Mouse (Mus musculus): ENCODE data around the gene Grm4.

The Grm4 gene

DNA sequence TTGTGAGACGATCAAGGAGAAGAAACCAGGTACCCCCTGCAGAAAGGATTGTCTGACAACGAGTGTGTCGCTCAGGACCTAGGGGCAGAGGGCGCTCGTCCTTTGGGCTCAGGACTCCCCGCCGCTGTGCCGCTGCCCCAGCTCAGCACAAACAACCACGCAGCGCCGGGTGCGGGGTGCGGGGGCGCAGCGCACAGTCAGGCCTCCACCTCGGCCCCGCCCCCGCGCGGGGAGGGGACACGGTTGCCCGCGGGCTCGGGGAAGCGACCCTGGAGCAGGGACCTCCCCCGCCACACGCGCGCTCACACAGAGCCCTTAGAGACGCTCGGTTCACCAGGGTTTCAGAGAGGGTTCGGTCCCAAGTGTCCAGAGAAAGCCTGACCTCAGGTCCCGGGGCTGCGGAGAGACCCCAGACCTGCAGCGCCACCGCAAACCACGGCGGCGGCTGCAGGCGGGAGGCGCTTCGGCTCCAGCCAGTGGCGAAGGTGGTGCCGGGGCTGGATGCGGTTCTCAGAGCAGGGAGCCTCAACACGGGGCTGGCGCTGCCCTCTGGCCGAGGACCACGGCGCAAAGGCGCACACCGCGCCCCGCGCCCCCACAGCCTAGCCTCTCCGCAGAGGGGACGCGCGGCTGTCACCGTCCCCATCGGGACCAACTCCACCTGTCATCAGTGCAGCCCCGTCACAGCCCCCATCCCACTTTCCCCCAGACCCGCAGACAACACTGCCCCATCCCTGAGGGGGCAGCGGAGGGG lies 9.2 kb downstream of the Grm4 start:
- DNase-seq (ENCODE audit: low read depth), result no peak

- DNase-seq (ENCODE audit: low read depth), result no peak
These were observed 10.0 kb downstream of the Grm4 start for GRCm38 (mm10) chr17:27511125-27511735.

GRCm38 (mm10) chr17:27510258-27511124 lies 10.7 kb downstream of the Grm4 start:
- no peak for DNase-seq (ENCODE audit: low read depth)

DNA sequence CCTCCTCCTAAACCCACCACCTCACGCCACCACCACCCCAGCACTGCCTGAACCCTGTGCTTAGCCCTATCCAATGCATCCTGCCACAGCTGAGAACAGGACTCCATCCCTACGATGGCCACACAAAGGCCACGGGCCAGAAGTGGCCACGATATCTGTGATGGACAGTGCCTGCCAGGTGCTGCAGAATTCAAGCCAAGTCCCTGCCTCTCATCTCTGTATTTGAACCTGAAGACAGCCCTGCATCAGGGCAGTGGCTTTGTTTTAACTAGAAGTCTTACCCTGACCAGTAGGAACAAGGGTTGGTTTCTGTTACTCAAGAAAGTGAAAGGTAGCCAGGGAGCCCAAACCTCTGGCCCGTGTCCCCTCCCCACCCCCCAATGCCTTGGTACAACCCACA lies 12.1 kb downstream of the Grm4 start:
- no peak for DNase-seq (ENCODE audit: low read depth)

DNA sequence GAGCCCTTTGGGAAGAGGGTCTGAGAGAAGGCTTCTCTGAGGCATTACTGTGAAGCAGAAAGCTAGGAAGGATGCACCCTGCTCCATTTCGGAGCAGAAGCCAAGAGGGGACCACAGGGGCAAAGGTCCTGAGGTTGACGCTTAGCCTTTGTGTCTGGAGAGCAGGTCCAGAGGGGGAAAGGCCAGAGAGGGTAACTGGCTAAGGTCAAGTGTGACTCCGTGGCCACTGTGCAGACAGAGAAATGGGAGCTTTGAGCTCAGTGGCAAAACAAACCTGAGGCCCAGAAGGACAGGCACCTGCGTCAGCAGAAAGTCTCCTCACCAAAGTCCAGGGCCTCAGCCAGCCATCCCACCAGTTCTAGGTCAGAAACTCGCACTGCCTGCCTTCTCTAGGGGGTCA lies 12.7 kb downstream of the Grm4 start:
- DNase-seq (ENCODE audit: low read depth), result no peak

- no peak for DNase-seq (ENCODE audit: low read depth)
These were observed 13.2 kb downstream of the Grm4 start for GRCm38 (mm10) chr17:27508002-27508401.

DNA sequence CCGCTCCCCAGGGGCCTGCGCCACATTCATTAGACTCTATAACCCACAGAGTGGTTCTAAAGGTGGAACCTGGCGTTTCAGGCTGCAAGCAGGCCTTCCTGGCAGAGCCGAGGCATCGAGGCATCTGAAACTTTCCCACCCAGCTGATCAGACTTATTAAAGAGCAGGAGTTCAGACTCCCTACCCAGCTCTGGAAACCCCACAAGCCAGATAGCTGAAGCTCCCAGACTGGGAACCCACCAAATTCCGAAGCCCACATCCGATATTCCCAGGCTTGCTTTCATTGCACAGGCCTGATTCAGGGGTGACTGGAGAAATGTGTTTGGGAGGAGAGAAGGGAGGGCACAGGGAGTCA lies 13.6 kb downstream of the Grm4 start:
- no peak for DNase-seq (ENCODE audit: low read depth)

GRCm38 (mm10) chr17:27506871-27507590 lies 14.2 kb downstream of the Grm4 start:
- no peak for DNase-seq (ENCODE audit: low read depth)

DNA sequence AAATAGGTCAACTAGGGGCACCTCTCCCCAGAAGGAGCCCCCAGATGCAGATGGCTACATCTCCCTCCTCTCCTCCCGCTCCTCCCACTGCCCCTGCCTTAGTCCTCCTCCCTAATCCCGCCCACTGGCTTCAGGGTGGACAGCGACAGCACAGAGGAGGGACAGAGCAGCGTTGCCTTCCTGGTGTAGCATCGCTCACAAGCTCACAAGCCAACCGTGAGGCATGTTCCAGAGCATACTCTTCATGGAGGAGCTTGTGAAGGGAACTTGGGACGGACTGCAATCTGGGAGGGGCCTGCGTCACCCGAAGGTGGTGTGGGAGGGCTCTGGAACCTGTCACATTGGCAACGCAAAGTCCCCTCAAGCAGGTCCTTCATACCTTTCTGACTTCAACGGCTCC lies 14.8 kb downstream of the Grm4 start:
- DNase-seq (ENCODE audit: low read depth), result no peak

- DNase-seq (ENCODE audit: low read depth), result no peak
These were observed 15.9 kb downstream of the Grm4 start for GRCm38 (mm10) chr17:27505221-27505881.

DNA sequence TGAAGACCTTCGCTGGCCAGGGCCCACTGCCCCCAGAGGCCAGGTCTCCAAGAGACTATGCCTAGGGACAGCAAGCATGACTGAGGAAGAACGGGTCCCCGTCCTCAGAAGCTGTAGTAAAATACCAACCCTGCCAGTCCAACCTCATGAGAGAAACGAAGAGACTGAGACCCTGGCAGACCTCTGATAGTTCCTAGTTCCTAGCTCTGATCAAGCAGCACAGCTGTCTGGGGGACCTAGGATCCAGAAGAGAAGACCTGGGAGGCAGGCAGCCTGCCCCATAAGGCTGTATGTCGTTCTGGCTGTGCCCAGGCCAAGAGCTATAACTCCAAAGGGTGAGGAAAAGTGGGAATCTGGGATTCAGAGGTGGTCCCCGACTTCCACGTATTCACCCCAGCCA lies 17.3 kb downstream of the Grm4 start:
- no peak for DNase-seq (ENCODE audit: low read depth)

GRCm38 (mm10) chr17:27502736-27503445 lies 18.3 kb downstream of the Grm4 start:
- DNase-seq (ENCODE audit: low read depth), result no peak

DNA sequence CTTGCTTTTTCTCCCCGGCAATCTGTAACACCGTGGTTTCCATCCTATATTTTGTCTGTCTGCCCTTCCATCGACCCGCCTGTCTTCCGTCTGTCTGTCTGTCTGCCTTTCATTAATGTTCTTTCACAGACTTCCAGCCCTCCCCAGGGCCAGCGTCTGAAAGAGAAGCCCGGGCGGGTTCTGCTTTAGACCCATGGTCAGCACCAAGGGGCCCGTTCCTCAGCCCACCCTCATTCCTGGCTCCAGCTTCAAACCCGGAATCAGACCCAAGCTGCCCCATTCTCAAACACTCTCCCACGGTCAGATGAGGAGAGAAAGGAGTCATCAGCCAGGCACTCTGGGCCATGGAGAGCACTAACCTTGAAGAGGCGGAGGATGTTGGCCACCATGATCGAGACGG lies 18.9 kb downstream of the Grm4 start:
- no peak for DNase-seq (ENCODE audit: low read depth)

GRCm38 (mm10) chr17:27501331-27502251 lies 19.6 kb downstream of the Grm4 start:
- DNase-seq (ENCODE audit: low read depth), result peak; percentile 80

- DNase-seq (ENCODE audit: low read depth), result peak; percentile 31
These were observed 20.4 kb downstream of the Grm4 start for GRCm38 (mm10) chr17:27500811-27501210.

GRCm38 (mm10) chr17:27499080-27499479 lies 22.1 kb downstream of the Grm4 start:
- no peak for DNase-seq (ENCODE audit: low read depth)

DNA sequence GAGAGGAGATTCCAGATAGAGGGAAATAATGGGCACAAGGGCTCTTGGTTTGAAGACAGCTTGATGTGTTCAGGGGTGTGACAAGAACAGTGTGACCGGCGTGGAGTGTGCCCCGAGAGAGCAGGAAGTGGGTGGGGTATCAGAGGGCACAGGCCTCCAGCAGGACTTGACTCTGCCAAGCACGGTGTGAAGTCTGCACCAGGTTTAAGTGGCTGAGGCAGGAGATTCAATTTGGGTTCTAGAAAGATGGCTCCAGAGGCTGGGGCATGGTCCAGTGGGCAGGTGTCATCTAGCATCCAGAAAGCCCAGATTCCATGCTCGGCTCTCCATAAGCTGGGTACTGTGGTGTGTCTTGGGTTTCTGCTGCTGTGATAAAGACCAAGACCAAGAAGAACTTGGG lies 23.4 kb downstream of the Grm4 start:
- no peak for DNase-seq (ENCODE audit: low read depth)

DNA sequence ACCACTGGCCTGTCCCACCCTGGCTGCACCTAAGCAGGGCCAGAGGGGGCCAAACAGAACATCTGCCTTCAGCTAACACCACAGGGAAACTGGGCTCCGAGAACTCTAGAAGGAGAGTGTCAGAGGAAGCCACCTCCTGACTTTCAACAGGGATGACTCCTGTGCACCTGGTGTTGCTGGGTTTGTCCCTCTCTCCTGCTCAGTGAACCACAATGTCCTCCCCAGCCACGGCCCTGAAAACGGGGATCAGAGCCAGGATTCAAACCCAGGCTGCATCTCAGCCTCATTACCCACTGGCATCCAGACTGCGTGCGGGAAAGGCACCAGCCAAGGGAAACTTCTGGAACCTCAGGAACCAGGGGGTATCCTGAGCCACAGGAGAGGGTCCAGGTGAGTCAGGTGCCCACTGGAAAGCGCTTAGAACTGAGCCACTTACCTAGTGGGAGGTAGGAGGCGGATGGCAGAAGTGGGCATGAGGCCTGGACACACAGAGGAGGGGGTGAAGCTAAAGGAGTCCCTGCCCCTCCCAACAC lies 26.1 kb downstream of the Grm4 start:
- DNase-seq (ENCODE audit: low read depth), result no peak

DNA sequence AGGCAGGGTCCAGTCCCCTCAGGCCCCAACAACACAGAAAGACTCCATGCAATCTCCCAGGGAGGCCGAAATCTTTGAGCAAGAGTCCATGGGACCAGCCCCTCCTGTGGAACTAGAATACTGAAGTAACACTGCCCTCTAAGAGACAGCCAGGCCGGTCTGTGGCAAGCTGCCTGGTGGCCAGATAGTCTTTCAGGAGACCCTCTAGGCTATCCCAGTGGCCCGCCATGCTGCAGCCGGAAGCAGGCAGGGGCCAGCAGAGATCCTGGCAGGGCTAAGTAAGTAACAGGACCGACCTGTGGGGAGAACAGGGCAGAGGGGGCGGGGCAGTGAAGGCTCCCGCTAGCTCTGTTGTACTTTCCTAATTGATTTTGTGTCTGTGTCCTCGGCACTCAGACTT lies 27.2 kb downstream of the Grm4 start:
- DNase-seq (ENCODE audit: low read depth), result no peak

- DNase-seq (ENCODE audit: low read depth), result no peak
These were observed 27.8 kb downstream of the Grm4 start for GRCm38 (mm10) chr17:27493389-27493788.
